Mouse (Mus musculus): ENCODE measurements around the gene Armc12.

DNA sequence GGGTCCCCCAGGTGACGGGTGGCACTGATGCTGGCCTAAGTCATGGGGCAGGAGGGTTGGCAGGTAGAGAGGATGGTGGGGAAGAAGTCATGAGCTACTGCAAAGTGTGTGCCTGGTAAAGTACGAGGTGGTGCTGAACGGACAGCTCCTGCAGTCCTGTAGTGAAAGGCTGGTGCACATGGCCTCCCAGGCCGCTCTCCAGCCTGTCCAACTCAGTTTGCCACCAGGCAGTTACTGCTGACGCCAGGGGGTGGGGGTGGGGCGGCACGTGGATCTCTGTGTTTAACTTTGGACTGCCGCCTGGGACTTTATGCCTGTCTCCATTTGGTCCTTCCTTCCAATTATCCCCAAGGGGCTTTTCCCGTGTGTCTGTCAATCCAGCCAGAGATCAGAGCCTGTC lies 49.8 kb downstream of the Armc12 start:
- TF ChIP-seq POLR2A (IDR thresholded peaks at IDR 0.05; ENCODE audit: borderline replicate concordance, low read depth, low read length), result no peak
- no peak for TF ChIP-seq CTCF (IDR thresholded peaks at IDR 0.05; ENCODE audit: low read depth, low read length)

All from bone marrow macrophage, adult 2 months (primary cell).